Mouse (Mus musculus) limb, embryonic 15.5 days (tissue): ENCODE results near the gene Synpo2l. TPM values are rescaled to one million over a fixed set of nuclear protein-coding genes. Genes with fewer than 3 reads are reported as not detected.

ENCODE experiments used
- ATAC-seq: fragments of 200-750 bp; cut with Nextera tagmentation; 2 replicates; pipeline ENCODE4 v1.8.0; 2017; ENCODE audit warnings: low read depth, moderate TSS enrichment; ENCODE audit not compliant: insufficient number of reproducible peaks, low FRiP score, low TSS enrichment
- H3K27ac ChIP-seq: fragments of 300-500 bp; sonication (generic); 2 replicates; pipeline ENCODE4 v1.5.1; 2015; ENCODE audit warnings: moderate library complexity, mild to moderate bottlenecking, inconsistent platforms
- H3K27me3 ChIP-seq: fragments of 300-500 bp; sonication (generic); 2 replicates; pipeline ENCODE4 v1.6.1; 2015; ENCODE audit warnings: inconsistent platforms
- H3K36me3 ChIP-seq: fragments of 300-500 bp; sonication (generic); 2 replicates; pipeline ENCODE4 v1.6.1; 2015; ENCODE audit warnings: inconsistent platforms
- H3K4me1 ChIP-seq: fragments of 300-500 bp; sonication (generic); 2 replicates; pipeline ENCODE4 v1.6.1; 2015; ENCODE audit warnings: inconsistent platforms
- H3K4me2 ChIP-seq: fragments of 300-500 bp; sonication (generic); 2 replicates; pipeline ENCODE4 v1.6.1; 2015; ENCODE audit warnings: mild to moderate bottlenecking, inconsistent platforms
- H3K4me3 ChIP-seq: fragments of 300-500 bp; sonication (generic); 2 replicates; pipeline ENCODE4 v1.5.1; 2015; ENCODE audit warnings: mild to moderate bottlenecking, inconsistent platforms
- H3K9ac ChIP-seq: fragments of 300-500 bp; sonication (generic); 2 replicates; pipeline ENCODE4 v1.6.1; 2015; ENCODE audit warnings: inconsistent platforms
- H3K9me3 ChIP-seq: fragments of 300-500 bp; sonication (generic); 2 replicates; pipeline ENCODE4 v1.6.1; 2016; ENCODE audit warnings: inconsistent platforms
- WGBS: fragments of 180-500 bp; shearing (Covaris S2); methylation state at CpG from one replicate; pipeline ENCODE4 v1.1.7; 2015; 5-methylcytosine and 5-hydroxymethylcytosine counted together
- polyA plus RNA-seq: library from polyadenylated mRNA; unstranded; fragments of >200 nt; fragmentation: Nextera tagmentation; extraction: Ambion mirVana; gene quantifications from 2 replicates; pipeline ENCODE4 v1.2.1, GENCODE M21; 2015

Gene Synpo2l
- polyA plus RNA-seq, 1 experiment from 2014 or later, result 20.6 TPM

DNA sequence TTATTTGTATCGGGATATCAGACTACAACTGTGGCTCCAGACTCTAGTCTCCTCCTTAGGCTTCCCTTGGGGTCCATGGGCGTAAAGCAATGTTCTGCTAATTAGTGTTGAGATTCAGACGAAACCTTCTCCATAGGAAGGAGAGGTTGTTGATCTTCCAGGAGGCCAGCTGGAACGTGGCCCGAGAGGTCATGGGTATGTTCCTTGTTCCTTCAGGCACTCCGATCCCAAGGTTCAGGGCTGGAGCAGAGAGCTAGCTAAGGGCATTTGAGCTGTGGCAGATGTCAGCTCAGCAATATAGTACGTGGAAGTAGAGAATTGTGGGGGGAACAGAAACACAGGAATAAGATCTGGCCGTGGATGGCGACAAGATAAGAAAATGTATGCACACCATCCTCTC lies 12.4 kb downstream of the Synpo2l start:
- H3K4me3 ChIP-seq, result no peak overlapping the region
- no peak overlapping the region for H3K4me2 ChIP-seq
- no peaks in the 10 kb centered on the region for H3K36me3 ChIP-seq
- no peak overlapping the region for H3K27ac ChIP-seq
- ATAC-seq, result no peak
- no peak overlapping the region for H3K9ac ChIP-seq
- H3K4me1 ChIP-seq, result peaks cover 6% of the 10 kb centered on the region
- no peaks in the 10 kb centered on the region for H3K27me3 ChIP-seq
- no peaks in the 10 kb centered on the region for H3K9me3 ChIP-seq
- WGBS, result 72% methylated on average over 9 of the region's 9 CpGs

DNA sequence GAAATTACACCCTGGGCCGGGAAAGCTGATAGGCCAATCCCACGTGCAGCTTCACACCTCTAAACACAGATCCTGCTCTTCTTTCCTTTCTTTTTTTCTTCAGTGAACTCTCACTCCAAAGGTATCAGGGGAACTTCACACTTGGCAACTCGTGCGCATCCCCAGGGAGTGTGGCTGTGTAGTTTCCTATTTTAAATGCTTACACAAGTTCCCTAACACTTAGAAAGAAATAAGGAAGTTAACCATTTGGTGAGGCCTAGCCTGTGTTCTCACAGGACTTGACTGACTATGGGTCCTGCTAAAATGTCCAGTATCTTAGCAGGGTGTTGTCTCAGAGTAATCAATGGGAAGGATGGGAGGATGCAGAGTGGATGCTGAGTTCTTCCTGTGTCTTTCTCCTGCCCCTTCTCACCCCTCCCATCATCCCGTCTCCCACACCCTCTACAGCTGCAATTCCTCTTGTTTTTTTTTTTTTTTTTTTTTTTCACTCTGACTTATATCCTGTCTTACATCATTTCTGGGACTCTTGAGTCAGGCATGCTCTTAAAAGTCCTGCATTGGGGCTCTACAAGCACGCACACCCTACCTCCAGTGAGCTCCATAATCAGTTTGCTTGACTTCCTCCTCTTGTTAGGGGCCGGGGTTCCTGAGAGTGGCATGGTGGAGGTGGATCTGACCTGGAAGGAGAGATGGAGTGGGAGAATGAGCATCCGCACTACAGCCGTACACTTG lies 13.3 kb downstream of the Synpo2l start:
- Histone ChIP-seq H3K4me3 (no peak overlapping the region), H3K36me3 (no peaks in the 10 kb centered on the region), H3K9me3 (no peaks in the 10 kb centered on the region), H3K9ac (no peak overlapping the region), H3K27me3 (no peaks in the 10 kb centered on the region), H3K27ac (no peak overlapping the region), H3K4me1 (no peaks in the 10 kb centered on the region), H3K4me2 (no peak overlapping the region)
- WGBS, result 67% methylated on average over 9 of the region's 9 CpGs
- ATAC-seq, result no peak

DNA sequence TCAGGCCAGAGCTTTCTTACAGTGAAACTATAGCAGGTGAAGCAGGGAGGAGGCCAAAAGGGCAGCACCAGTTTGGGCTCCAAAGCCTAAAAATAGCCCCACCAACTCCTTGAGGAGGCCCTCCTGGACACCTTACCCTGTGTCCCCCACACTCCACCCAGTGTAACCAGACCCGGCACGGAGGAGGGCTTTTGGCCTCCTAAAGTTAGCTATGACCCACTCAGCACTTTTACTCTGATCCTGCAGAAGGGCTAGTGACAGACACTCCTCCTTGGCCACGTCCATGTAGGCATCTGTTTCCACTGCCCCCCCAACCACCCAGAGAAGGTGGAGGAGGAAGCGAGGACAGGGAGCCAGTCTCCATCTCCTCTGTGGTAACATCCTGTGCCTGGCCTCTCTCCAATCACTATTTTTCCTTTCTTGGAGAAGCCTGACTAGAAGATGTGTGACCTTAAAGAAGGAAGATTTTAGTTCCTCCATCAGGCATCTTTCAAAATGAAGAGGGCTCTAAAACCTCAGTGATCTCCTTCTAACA lies 16.4 kb downstream of the Synpo2l start:
- ATAC-seq, result 0 out of 2 replicates have a peak, but pooled peaks have one; percentile 36
- no peak overlapping the region for H3K4me3 ChIP-seq
- H3K27me3 ChIP-seq, result no peaks in the 10 kb centered on the region
- H3K4me2 ChIP-seq, result no peak overlapping the region
- H3K36me3 ChIP-seq, result no peaks in the 10 kb centered on the region
- no peaks in the 10 kb centered on the region for H3K9me3 ChIP-seq
- no peaks in the 10 kb centered on the region for H3K4me1 ChIP-seq
- 63% methylated on average over 4 of the region's 4 CpGs for WGBS
- H3K9ac ChIP-seq, result no peak overlapping the region
- no peak overlapping the region for H3K27ac ChIP-seq

DNA sequence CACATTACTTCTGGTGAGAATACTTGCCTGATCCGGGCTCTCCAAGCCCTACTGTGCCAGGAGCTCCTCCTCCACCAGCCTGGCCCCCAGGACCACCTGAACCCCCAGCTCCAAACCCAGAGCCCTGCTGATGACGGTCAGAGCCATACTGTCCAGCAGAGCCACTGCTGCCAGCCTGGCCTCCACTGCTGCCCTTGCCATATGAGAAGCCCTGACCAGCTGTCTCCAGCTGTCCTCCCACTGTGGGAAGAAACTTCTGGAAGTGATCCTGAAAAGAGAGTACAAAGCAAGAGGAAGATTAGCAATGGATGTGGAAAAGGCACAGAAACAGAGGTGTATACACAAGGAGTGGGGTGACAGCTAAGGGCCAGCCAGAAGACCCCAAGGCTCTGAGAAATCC lies 17.2 kb downstream of the Synpo2l start:
- Histone ChIP-seq H3K4me1 (no peaks in the 10 kb centered on the region), H3K9ac (no peak overlapping the region), H3K36me3 (no peaks in the 10 kb centered on the region), H3K27ac (no peak overlapping the region), H3K4me3 (no peak overlapping the region), H3K27me3 (no peaks in the 10 kb centered on the region), H3K9me3 (no peaks in the 10 kb centered on the region), H3K4me2 (no peak overlapping the region)
- ATAC-seq, result no peak
- 70% methylated on average over 2 of the region's 2 CpGs for WGBS

DNA sequence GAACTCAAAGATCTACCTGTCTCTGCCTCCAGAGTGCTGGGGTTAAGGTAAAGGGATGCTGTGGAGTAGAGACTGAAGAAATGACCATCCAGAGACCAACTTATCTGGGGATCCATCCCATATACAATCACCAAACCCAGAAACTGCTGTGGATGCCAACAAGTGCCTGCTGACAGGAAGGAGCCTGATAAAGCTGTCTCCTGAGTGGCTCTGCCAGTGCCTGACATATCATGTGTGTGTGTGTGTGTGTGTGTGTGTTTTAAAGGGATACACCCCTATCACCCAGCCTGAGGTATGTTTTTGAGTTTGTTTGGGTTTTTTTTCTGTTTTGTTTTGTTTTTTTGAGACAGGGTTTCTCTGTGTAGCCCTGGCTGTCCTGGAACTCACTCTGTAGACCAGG lies 21.8 kb downstream of the Synpo2l start:
- Histone ChIP-seq H3K36me3 (no peaks in the 10 kb centered on the region), H3K9me3 (no peaks in the 10 kb centered on the region)
- ATAC-seq, result no peak

DNA sequence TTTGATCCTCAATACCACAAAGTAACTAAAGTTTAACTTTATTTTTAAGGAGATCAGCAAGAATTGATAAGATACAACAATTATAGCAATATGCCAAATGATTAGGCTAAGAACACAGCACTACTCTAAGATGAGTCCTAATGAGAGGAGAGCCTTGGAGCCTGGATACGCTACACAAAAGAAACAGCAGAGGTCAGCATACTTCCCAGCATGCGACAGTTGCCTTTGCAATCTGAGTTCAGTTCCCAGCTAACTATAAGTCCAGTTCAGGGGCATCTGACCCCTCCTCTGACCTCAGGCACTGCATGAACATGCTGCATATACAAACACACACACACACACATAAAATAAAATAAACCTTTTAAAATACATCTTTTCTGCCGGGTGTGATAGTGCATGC lies 22.6 kb downstream of the Synpo2l start:
- Histone ChIP-seq H3K4me1 (no peaks in the 10 kb centered on the region), H3K27me3 (no peaks in the 10 kb centered on the region), H3K9me3 (no peaks in the 10 kb centered on the region), H3K36me3 (no peaks in the 10 kb centered on the region), H3K9ac (no peak overlapping the region), H3K27ac (no peak overlapping the region), H3K4me3 (no peak overlapping the region), H3K4me2 (no peak overlapping the region)
- WGBS, result 43% methylated on average over 3 of the region's 3 CpGs
- no peak for ATAC-seq

More for the DNA sequence above, 21.8 kb downstream of the Synpo2l start:
- no peaks in the 10 kb centered on the region for H3K27me3 ChIP-seq
- no peak overlapping the region for H3K9ac ChIP-seq
- H3K4me2 ChIP-seq, result no peak overlapping the region
- no peak overlapping the region for H3K4me3 ChIP-seq
- H3K4me1 ChIP-seq, result no peaks in the 10 kb centered on the region
- no peak overlapping the region for H3K27ac ChIP-seq

DNA sequence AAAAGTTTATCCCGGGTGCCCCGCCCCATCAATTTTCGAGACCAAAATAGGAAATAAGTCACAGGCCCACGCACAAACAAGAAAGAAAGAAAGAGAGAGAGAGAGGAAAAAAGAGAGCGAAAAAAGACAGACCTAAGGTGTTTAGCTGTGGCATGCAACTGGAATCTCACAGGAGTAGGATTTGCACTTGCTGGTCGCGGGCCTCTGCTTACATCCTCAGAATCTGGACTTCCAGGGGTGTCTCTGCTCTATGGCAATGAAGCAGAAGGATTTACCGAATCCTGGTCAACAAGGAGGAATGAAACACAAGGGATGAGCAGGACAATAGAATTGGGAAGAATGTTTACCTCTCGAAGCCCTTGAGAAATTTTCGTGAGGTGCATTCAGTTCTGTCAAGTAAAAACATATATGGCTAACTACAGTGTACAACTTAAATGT lies 26.7 kb downstream of the Synpo2l start:
- H3K4me2 ChIP-seq, result peak overlapping the region; percentile 48
- no peaks in the 10 kb centered on the region for H3K27me3 ChIP-seq
- no peak for ATAC-seq
- H3K27ac ChIP-seq, result peak overlapping the region; percentile 94
- H3K4me3 ChIP-seq, result peak overlapping the region; percentile 75
- peaks cover 5% of the 10 kb centered on the region for H3K4me1 ChIP-seq
- WGBS, result 18% methylated on average over 10 of the region's 10 CpGs
- no peaks in the 10 kb centered on the region for H3K36me3 ChIP-seq
- no peaks in the 10 kb centered on the region for H3K9me3 ChIP-seq
- peak overlapping the region; percentile 84 for H3K9ac ChIP-seq

DNA sequence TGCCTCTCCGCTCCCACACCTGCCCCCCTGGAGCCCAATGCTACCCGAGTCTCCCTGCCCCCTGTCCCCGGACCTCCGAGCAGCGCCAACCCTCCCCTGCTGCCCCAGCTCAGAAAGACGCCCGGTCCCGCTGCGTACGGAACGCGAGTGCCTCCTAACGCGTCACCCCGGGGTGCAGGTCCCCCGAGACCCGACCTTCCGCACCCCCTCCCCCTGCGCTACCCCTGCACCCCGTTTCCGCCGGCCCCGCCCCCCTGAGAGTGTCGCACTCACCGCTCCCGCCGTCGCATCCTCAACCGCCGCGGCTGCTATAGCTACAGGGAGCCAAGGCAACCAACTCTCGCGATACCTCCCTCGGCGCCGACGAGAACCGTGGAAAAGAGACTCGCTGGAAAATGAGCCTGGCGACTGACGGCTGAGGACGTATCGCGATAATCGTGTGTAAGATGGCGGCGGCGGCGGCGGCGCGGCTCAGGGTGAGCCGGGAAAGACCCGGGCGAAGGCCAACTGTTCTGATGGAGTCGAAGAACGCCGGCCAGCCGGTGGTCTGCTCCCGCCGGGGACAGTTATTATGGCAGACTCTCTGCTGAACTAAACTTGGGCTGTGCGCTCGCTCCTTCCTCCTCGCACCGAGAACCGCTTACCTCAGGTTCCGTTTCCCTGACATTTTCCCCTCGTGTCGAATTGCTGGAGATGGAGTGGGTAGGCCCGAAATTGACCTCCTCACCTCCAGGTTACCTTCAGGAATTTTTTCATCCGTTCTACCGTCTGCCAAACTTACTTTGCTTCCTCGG lies 27.3 kb downstream of the Synpo2l start, which contains the start of gene Usp54:
Gene Usp54, minus strand, starts transcription at position 420 of the 794 bp plus-strand sequence.
- no peaks in the 10 kb centered on the region for H3K27me3 ChIP-seq
- H3K36me3 ChIP-seq, result no peaks in the 10 kb centered on the region
- under 1% methylated on average over 72 of the region's 73 CpGs for WGBS
- H3K4me3 ChIP-seq, result peak within 1 kb of the TSS; percentile 75
- peak; percentile 89 for ATAC-seq
- peak within 1 kb of the TSS; percentile 76 for H3K4me2 ChIP-seq
- peak within 1 kb of the TSS; percentile 84 for H3K9ac ChIP-seq
- peak within 1 kb of the TSS; percentile 94 for H3K27ac ChIP-seq
- H3K9me3 ChIP-seq, result no peaks in the 10 kb centered on the region
- H3K4me1 ChIP-seq, result peaks cover 5% of the 10 kb centered on the region

DNA sequence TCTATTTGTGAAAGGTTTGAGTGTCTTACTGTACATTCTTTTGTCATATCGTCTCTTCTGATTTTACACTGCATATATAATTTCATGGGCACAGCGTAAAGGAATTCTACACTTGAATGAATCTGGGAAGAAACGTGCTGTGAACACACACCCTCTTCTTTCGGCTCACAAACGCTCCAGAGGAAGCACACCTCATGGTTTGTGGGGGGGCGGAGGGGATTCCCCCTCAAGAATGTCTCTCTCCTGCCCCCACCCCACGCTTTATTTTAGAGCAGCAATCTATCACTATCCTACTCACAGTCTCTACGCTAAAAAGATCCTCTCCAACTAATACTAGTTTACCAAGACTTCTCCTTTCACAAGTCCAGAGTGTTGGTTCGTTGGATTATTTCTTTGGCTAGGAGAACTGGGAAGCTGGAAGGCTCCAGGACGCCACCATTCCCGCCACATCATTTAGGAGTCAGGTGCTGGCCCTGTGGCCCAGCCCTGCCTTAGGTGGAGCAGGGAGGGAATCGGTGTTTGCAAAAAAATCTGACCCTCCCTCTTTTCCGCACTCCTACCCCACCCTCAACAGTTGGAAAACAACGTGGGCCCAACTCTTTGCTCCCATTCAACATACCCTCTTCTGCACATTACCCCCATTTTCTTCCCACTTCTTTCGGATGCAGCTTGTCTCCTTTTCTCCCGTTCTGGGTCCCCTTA lies 28.1 kb downstream of the Synpo2l start:
- 1% methylated on average over 16 of the region's 16 CpGs for WGBS
- Histone ChIP-seq H3K9me3 (no peaks in the 10 kb centered on the region), H3K36me3 (no peaks in the 10 kb centered on the region), H3K4me1 (peaks cover 5% of the 10 kb centered on the region), H3K27me3 (no peaks in the 10 kb centered on the region), H3K27ac (peak overlapping the region; percentile 94), H3K9ac (peak overlapping the region; percentile 84), H3K4me2 (peak overlapping the region; percentile 76), H3K4me3 (peak overlapping the region; percentile 75)
- ATAC-seq, result peak; percentile 26; the same call in 1 of the 2 replicates

DNA sequence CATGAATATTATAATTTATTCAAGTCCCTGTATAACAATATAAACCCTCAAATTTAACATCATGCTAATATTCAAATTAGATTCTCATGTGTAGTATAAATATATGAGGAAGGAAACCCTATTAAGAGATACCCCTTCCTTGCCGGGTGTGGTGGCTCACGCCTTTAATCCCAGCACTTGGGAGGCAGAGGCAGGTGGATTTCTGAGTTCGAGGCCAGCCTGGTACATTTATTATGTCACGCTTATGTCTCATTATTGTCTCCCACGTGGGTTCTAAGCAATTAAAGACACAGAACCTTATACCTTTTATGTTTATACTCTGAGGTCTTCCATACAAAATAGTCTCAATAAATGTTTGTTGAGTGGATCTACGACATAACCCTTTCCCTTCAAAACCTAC lies 29.5 kb downstream of the Synpo2l start:
- Histone ChIP-seq H3K27ac (no peak overlapping the region), H3K4me2 (no peak overlapping the region), H3K36me3 (no peaks in the 10 kb centered on the region), H3K4me3 (no peak overlapping the region), H3K4me1 (peaks cover 5% of the 10 kb centered on the region), H3K9me3 (no peaks in the 10 kb centered on the region), H3K27me3 (no peaks in the 10 kb centered on the region), H3K9ac (no peak overlapping the region)
- no peak for ATAC-seq
- 89% methylated on average over 6 of the region's 6 CpGs for WGBS

DNA sequence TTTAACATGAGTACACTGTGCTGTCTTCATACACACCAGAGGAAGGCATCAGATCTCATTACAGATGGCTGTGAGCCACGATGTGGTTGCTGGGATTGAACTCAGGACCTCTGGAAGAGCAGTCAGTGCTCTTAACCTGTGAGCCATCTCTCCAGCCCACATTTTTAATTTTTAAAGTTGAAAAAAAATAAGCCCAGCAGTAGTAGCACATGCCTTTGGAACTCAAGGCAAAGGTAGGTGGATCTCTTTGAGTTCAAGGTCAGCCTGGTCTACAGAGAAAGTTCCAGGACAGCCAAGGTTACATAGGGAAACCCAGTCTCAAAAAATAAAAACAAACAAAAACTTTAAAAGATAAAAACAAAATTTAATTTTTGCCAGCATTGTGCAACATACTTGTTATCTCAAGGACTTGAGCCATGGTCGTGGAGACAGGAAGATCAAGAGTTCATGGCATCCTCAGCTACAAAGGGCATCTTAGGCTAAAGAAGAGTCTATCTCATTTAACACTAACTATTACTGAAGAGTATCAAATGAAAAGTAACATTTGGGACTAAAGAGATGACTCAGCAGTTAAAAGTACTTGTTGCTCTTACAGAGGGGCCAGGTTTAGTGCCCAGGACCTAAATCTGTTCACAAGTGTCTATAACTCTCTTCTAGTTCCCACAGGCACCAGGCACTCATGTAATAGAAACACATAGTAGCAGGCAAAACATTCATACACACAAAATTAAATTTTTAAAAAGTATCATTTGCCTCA lies 30.2 kb downstream of the Synpo2l start:
- Histone ChIP-seq H3K4me1 (peaks cover 5% of the 10 kb centered on the region), H3K27me3 (no peaks in the 10 kb centered on the region), H3K27ac (no peak overlapping the region), H3K9me3 (no peaks in the 10 kb centered on the region), H3K9ac (no peak overlapping the region), H3K4me2 (no peak overlapping the region), H3K36me3 (no peaks in the 10 kb centered on the region), H3K4me3 (no peak overlapping the region)
- WGBS, result 79% methylated on average over 2 of the region's 2 CpGs
- no peak for ATAC-seq
